Mouse (Mus musculus): ENCODE results near the gene Dld.

The Dld gene

GRCm38 (mm10) chr12:31320817-31321216 lies 30.4 kb downstream of the Dld start:
- peak; percentile 43 to 59 for DNase-seq

DNA sequence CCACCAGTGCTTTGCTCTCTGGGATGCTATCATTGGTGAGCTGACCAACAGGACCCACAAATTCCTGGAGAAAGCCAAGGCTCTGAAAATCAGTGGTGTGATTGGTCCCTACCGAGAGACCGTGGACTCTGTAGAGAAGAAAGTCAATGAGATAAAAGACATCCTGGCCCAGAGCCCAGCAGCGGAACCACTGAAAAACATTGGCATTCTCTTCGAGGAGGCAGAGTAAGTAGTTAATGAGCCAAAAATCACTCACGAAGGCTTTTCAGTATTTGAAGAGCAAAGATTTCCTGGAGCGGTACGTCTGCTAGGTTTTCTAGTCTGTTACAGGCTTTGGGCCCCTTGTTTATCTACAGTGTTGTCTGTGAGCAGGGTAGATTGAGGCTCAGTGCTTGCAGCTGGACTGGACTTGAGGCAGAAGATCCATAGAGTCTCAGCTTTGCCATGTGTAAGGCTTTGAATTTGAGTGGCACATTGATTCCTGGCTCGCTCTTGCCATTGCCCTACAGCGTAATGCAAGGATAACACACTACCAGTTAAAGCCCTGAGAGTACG lies 32.8 kb downstream of the Dld start:
- peak in 1 of 2 experiments; percentile 22 for DNase-seq

GRCm38 (mm10) chr12:31317670-31318408 lies 33.4 kb downstream of the Dld start:
- no peak for DNase-seq

- no peak for DNase-seq
These were observed 35.3 kb downstream of the Dld start for GRCm38 (mm10) chr12:31315961-31316360.

DNA sequence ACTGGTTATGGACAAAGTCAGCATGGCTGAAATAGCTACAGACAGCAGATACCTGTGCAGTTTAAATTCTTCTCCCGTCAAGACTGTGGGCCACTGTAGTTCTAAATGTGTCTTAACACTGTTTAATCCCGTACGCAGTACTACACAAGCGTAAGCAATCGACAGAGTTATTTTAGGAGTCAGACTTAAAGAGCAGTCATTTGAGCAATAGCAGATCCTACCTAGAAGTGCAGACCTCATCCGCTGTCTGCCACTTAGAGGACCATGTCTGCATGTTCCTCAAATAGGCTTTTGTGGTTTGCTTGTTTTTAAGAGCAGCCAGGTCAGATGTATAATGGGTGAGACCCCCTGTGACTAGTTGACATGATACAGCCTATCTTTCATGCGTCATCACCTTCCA lies 36.9 kb downstream of the Dld start:
- no peak for DNase-seq

DNA sequence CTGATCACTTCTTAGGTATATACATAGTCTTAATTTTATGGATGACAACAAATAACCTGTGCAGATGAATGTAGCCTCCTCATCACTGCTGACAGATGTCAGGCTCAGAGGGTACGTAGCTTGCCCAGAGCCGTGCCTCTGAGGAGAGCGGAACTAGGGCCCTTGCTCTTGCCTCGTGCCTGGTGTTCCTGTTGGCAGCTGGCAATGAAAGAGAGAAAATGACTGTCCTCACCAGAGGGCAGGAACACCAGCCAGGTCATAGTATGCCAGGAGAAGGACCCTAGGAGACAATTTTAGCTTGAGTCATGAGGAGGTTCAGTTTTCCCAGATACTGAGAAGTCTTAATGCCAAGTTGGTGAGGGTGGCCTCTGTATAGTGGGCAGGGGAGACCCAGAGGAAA lies 38.1 kb downstream of the Dld start:
- no peak for DNase-seq

- DNase-seq = no peak
These were observed 39.0 kb downstream of the Dld start for GRCm38 (mm10) chr12:31312281-31312680.

DNA sequence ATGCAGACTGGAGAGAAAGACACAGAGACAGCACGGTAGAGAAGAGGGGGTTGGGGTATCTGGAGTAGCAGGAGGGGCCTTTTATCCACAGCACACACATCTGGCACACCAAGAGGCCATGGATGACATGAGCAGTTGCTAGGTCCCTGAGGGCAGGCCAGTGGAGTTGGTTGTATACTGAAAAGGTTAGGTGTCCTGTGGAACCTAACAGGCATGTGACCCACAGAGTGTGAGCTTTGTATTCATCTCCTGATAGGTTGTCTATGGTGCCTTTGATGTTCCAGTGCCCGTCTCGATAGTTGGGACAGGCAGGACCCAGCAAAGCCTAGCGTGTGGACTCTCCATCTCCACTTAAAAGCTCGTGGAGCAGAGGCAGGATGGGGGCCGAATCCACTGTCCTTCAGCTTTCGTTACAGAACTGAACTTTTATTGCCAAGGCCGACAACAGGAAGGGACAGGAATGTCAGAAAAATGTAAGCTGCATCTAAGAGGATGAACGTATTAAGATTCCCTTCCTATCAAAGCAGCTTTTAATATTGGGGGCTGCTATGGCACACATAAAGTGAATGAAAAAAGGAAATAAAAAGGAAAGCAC lies 39.5 kb downstream of the Dld start:
- no peak for DNase-seq

DNA sequence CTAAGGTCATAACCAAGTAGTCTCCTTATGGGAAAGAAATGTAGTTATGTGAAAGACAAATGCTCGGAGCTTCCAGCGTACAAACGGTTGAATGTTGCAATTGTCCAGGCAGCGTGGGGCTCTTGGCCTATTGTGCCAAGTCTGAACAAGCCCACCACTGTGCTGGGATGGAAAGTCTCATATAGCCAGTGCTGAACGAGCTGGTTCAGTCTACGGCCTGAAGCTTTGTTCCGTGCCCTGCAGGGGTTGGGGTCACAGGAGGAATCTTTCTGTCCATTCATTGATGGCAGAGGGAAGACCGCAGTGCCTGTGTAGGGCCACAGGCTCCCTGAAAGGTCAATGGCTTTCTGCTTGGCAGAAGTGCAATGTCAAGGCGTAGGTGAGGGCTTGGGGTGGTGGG lies 40.6 kb downstream of the Dld start:
- DNase-seq = no peak

- DNase-seq = no peak
These were observed 43.5 kb downstream of the Dld start for GRCm38 (mm10) chr12:31307756-31308155.

DNA sequence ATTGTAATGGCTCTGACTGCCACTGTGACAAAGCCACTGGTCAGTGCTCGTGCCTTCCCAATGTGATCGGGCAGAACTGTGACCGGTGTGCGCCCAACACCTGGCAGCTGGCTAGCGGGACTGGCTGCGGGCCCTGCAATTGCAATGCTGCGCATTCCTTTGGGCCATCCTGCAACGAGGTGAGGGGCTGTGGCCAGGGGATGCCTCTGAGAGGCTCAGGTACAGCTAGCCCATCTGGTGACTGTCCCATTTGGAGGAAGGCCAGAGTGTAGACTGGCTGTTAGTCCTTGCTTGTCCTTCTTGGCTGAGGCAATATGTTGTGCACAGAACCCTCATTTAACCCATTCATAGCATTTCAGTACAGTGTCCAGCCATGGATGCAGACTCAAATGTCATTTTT lies 44.2 kb downstream of the Dld start:
- peak; percentile 48 to 61 for DNase-seq

- peak in 1 of 2 experiments; percentile 25 for DNase-seq
These were observed 45.1 kb downstream of the Dld start for GRCm38 (mm10) chr12:31306075-31306675.

GRCm38 (mm10) chr12:31302766-31303511 lies 48.3 kb downstream of the Dld start:
- DNase-seq = peak in 1 of 2 experiments; percentile 32

GRCm38 (mm10) chr12:31302266-31302665 lies 49.0 kb downstream of the Dld start:
- DNase-seq = no peak

DNA sequence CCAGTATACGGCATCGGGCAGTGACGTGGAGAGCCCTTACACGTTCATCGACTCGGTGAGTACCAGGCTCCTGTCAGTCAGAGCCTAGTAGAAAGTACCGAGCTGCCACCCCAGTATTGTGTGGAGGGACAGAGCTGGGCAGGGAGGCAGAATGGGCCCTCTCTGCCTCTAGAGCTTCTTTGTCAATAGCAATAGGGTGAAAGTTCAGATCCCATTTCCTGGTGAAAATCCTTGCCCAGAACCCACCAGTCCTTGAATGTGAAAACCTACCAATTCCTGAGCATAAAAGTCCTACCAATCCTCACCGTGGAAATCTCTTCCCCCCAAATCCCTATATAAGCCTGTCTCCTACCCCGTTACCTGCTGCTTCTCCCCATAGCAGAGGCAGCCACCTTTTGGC lies 51.0 kb downstream of the Dld start:
- DNase-seq = no peak

GRCm38 (mm10) chr12:31299676-31300197 lies 51.5 kb downstream of the Dld start:
- no peak for DNase-seq

DNA sequence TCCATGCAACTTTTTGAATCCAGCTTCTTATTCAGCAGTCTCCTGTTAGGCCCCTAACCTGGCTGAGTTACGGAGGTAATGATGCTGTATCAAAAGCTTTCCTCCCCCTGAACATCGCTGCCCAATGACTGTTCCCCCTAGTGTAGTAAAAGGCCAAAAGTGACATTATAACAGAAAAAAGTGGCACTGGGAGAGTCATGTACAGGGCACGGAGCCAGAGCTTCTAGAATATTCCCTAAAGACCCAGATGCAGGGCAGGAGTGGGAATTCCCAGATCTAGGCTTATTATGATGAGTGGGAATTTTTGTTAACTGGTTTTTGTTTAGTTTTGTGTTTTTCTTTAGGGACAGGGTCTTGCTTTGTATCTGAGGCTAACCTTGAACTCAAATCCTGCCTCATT lies 52.1 kb downstream of the Dld start:
- DNase-seq = no peak

DNA sequence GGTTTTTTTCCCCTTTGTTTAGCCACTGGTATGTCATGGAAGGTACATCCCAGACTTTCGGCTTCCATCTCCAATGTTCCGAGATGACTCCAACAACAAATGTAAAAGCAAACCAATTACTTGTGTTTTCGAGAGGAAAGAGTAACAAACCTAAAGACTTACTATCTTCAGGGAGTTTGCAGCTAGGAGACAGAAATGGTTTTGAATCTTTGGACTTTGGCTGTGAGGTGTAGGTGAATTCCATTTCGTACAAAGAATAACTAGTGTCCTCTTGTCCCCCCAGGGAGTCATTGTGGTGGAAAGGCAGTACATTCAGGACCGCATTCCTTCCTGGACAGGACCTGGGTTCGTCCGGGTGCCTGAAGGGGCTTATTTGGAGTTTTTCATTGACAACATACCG lies 52.7 kb downstream of the Dld start:
- no peak for DNase-seq

GRCm38 (mm10) chr12:31298122-31298521 lies 53.1 kb downstream of the Dld start:
- no peak for DNase-seq

GRCm38 (mm10) chr12:31296097-31296496 lies 55.2 kb downstream of the Dld start:
- DNase-seq = no peak

DNA sequence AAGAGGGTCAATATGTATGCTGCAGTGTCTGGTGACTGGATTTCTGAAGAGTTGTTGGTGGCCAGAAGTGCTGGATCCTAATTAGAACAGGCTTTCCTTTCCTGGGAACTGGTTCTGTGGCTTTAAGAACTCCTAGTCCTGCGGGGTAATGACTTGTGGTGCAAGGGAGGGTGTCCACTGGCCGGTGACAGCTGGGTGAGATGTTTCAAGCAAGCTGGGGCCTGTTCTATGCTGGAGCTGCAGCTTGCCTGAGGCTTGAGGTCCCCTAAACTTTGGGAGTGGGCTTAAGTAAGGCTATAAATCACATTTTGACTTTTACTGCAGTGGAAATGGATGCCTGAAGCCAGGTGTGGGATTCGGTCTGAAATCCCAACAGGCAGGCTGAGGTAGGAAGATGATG lies 55.7 kb downstream of the Dld start:
- no peak for DNase-seq

- no peak for DNase-seq
These were observed 56.3 kb downstream of the Dld start for GRCm38 (mm10) chr12:31294996-31295395.

DNA sequence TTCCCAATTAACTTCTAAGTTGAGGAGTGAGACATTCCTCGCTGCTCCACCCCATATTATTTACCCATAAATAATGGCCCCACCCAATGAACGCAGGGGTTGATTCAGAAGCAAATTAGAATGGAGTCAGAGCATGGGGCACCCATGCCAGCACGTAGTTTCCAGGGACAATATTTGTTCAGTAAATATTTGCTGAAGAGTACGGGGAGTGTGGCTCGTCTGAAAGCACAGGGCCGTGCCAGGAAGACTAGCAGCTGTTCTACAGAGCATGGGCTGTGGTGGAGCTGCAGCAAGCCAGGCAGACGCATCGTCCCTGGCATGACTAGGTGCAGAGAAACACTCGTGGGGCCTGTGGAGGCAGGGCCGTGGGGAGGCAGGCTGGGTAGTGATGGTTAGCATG lies 56.7 kb downstream of the Dld start:
- DNase-seq = no peak
